ENCODE assay signal across 8 mouse cellular contexts in the genomic region with DNA sequence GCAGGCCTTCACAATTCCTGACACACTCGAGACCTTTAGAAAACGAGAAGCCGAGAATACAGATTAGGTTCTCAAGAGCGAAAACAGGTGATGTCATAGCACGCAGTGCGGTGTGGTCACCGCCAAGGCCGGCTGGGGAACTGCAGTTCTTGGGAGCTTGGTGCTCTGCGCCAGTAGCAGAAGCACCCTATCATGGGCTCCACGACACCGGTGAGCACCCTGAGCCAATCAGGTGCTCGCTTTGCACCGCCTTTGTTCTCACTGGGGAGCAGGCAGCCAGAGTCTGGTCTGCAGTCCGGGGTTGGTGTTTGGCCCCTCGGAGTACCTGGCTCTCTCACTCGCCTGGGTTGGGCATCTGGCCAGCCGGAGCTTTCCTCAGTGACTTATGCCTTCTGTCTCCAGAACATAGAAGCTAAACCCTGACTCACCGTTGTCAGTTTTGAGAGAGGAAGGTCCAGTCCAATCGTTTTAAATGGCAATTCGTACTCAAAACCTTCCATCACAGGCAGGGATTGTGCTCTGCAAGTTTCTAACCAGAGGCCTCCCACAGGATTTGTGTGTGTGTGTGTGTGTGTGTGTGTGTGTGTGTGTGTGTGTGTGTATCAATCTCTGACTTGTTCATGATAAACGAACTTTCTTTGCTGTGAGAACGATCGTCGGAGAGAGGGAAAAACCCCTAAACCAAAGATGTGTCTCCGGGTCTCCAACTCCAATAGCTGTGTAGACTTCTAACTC. TPM values are rescaled to one million over a fixed set of nuclear protein-coding genes. Genes with fewer than 3 reads are reported as not detected.
DNase-seq lines count a peak whose midpoint lies in the region; ATAC-seq and TF ChIP-seq lines count a peak whose summit lies in the region.

Gene Sesn3, plus strand, starts transcription at position 82 of the 735 bp plus-strand sequence.

- H3K9me3 ChIP-seq in heart, embryonic 12.5 days (replicated peaks): no peaks in the 10 kb centered on the region
- H3K9me3 ChIP-seq in kidney, embryonic 16.5 days (ENCODE audit: low read length): no peaks in the 10 kb centered on the region

- peak; percentile 94 for DNase-seq in A20 (ENCODE audit: low read depth, low spot score)
- DNase-seq in liver: peak; percentile 71
- DNase-seq in monocyte, adult 2 months (ENCODE audit: low read depth in 1 of 2, low spot score in 2 of 2): peak; percentile 56 to 78
- DNase-seq in spleen, postnatal 14 days (ENCODE audit: low spot score in 2 of 2): peak; percentile 50 to 62

- peak within 1 kb of the TSS; percentile 55 for H3K4me3 ChIP-seq in bone marrow, adult 2 months (replicated peaks; ENCODE audit: control insufficient read depth, low read depth, low read length)
- H3K4me3 ChIP-seq in embryonic fibroblast, embryonic 13.5 days (ENCODE audit: insufficient read depth, low read length): peak within 1 kb of the TSS; percentile 38
- H3K4me3 ChIP-seq in heart, embryonic 12.5 days: peak within 1 kb of the TSS; percentile 69
- peak within 1 kb of the TSS; percentile 75 for H3K4me3 ChIP-seq in kidney, embryonic 16.5 days (ENCODE audit: low read length)

- no peaks in the 10 kb centered on the region for H3K27me3 ChIP-seq in heart, embryonic 12.5 days (replicated peaks)
- H3K27me3 ChIP-seq in kidney, embryonic 16.5 days (ENCODE audit: insufficient read depth, low read length): no peaks in the 10 kb centered on the region

- H3K9ac ChIP-seq in heart, embryonic 12.5 days: peak within 1 kb of the TSS; percentile 61
- H3K9ac ChIP-seq in kidney, embryonic 16.5 days (replicated peaks; ENCODE audit: low read length): peak within 1 kb of the TSS; percentile 71

- no peaks in the 10 kb centered on the region for H3K36me3 ChIP-seq in heart, embryonic 12.5 days
- no peaks in the 10 kb centered on the region for H3K36me3 ChIP-seq in kidney, embryonic 16.5 days (ENCODE audit: insufficient read depth, low read length)

- peak; percentile 55; the same call in 1 of the 2 replicates for TF ChIP-seq POLR2A in bone marrow, adult 2 months (IDR thresholded peaks at IDR 0.05; ENCODE audit: borderline replicate concordance, control insufficient read depth, low read depth, low read length)
- TF ChIP-seq POLR2A in embryonic fibroblast, embryonic 13.5 days (IDR thresholded peaks at IDR 0.05; ENCODE audit: low read depth, low read length): 0 out of 2 replicates have a peak, but pooled peaks have one; percentile 39

- under 1% methylated on average over 25 of the region's 25 CpGs for WGBS in bone marrow, adult 2 months
- WGBS in heart, embryonic 12.5 days: 1% methylated on average over 25 of the region's 25 CpGs
- WGBS in kidney, embryonic 16.5 days: 2% methylated on average over 25 of the region's 25 CpGs

- peak within 1 kb of the TSS; percentile 62 for H3K27ac ChIP-seq in bone marrow, adult 2 months (ENCODE audit: control insufficient read depth, insufficient read depth, low read depth, low read length, poor library complexity)
- peak within 1 kb of the TSS; percentile 75 for H3K27ac ChIP-seq in embryonic fibroblast, embryonic 13.5 days (ENCODE audit: insufficient read depth, low read length)
- peak within 1 kb of the TSS; percentile 93 for H3K27ac ChIP-seq in heart, embryonic 12.5 days (ENCODE audit: poor library complexity, severe bottlenecking)
- H3K27ac ChIP-seq in kidney, embryonic 16.5 days (ENCODE audit: low read length): peak within 1 kb of the TSS; percentile 97

- H3K4me2 ChIP-seq in heart, embryonic 12.5 days: peak within 1 kb of the TSS; percentile 82
- peak within 1 kb of the TSS; percentile 58 for H3K4me2 ChIP-seq in kidney, embryonic 16.5 days (replicated peaks; ENCODE audit: low read depth, low read length)

- no peak for TF ChIP-seq CTCF in bone marrow, adult 2 months (IDR thresholded peaks at IDR 0.05; ENCODE audit: control insufficient read depth, insufficient read depth, low read length)
- TF ChIP-seq CTCF in embryonic fibroblast, embryonic 13.5 days (IDR thresholded peaks at IDR 0.05; ENCODE audit: borderline replicate concordance, insufficient read depth, low read length): no peak

- ATAC-seq in heart, embryonic 12.5 days (ENCODE audit: insufficient number of reproducible peaks, low FRiP score): peak; percentile 49
- ATAC-seq in kidney, embryonic 16.5 days (ENCODE audit: low FRiP score, low TSS enrichment): peak; percentile 55

- no peaks in the 10 kb centered on the region; the same call in 1 of the 2 replicates for H3K4me1 ChIP-seq in bone marrow, adult 2 months (ENCODE audit: control insufficient read depth, insufficient read depth, low read length)
- H3K4me1 ChIP-seq in embryonic fibroblast, embryonic 13.5 days (ENCODE audit: control insufficient read depth, insufficient read depth, low read length): no peaks in the 10 kb centered on the region
- H3K4me1 ChIP-seq in heart, embryonic 12.5 days (replicated peaks): peaks cover 6% of the 10 kb centered on the region; the same call in 1 of the 2 replicates
- peaks cover 9% of the 10 kb centered on the region for H3K4me1 ChIP-seq in kidney, embryonic 16.5 days (ENCODE audit: insufficient read depth, low read length)

RNA-seq across cellular contexts. Expression of gene Sesn3, which starts in this region (rescaled TPM):
- 2.6 and 5.3 TPM in 2 replicates for polyA plus RNA-seq in bone marrow, adult 2 months (2011; ENCODE audit: insufficient read depth, insufficient read length, low replicate concordance, missing spikeins)
- 42.2 and 66.5 TPM in 2 replicates for polyA plus RNA-seq in embryonic fibroblast, embryonic 13.5 days (2011; ENCODE audit: insufficient read length, low read depth, missing spikeins)
- 14.1 and 15.5 TPM in 2 replicates for polyA plus RNA-seq in heart, embryonic 12.5 days (2016; fragmentation: Nextera tagmentation; extraction: Ambion mirVana)
- polyA plus RNA-seq in kidney, embryonic 16.5 days (2015; fragmentation: Nextera tagmentation; extraction: Ambion mirVana): 16.9 and 19.2 TPM in 2 replicates

Comparison
In these comparisons a context has a peak if more than half of its experiments do, and no peak if none do; other contexts are left out.
1. Peak in every context shown above with its lines: DNase-seq, ATAC-seq, H3K4me3 ChIP-seq and H3K27ac ChIP-seq.